Mouse (Mus musculus) heart, adult 9 months (tissue): ENCODE measurements around the gene Bcl7c.
"Not testable (repeated sequence)": the region's sequence is repeated elsewhere in the genome, so short reads cannot be mapped to it uniquely, and the experiment has no call there.

Experiments used
- DNase-seq, 2 experiments: peaks; one replicate each; pipeline ENCODE4 v3.0.0; 2022; ENCODE audit warnings: low spot score in 2 of 2

Bcl7c gene

DNA sequence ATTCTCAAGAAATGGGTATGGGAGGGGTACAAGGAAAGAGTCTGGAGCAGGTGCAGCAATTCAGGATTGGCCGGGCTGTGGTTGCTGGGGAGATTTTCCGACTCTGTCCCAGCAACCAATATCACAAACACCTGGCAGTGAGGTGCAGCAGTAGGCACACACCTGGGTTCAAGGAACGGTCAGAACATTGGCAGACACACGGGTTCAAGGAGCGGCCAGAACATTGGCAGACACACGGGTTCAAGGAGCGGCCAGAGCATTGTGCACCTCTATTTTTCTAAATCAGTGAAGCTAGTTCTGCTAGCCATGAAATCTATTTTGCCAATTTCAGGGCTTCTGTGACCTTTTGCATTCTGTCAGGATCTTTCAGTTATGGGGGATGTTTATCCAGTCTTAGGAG is 61.2 kb downstream of the Bcl7c start:
- DNase-seq: not testable (repeated sequence)

- DNase-seq: no peak
Observed at GRCm38 (mm10) chr7:127646363-127646762, 62.4 kb downstream of the Bcl7c start.

DNA sequence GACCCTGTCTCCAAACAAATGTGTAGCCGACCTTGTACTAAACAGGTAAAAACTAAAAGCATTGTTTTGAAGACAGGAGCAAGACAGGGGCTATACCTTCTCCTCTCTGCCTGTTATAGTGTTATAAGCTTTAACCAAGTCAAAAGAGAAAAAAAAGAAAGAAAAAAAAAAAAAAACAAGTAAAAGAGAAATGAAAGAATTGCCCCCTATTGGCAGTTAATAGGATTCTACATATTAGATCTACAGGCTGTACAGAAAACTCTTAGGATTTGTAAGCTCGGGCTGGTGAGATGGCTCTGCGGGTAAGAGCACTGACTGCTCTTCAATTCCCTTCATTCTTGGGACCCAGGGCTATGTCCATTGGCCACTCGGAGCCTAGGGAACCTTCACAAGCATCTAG is 66.5 kb downstream of the Bcl7c start:
- DNase-seq: no peak

DNA sequence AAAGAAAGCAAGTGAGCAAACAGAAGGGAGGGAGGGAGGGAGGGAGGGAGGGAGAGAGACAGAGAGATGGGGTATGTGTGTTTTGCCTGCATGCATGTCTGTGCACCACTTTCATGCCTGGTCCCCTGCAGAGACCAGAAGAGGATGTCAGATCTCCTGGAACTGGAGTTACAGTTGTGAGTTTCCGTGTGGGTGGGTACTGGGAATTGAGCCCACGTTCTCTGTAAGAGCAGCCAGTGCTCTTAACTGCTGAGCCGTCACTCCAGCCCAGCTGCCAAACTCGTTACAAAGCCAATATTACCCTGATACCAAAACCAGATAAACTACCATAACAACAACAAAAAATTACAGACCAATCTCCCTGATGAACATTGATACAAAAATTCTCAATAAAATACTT is 67.5 kb downstream of the Bcl7c start:
- peak in 1 of 2 experiments; percentile 16 for DNase-seq

- peak; percentile 63 to 69 for DNase-seq
Observed at GRCm38 (mm10) chr7:127636963-127637362, 71.8 kb downstream of the Bcl7c start.

- no peak for DNase-seq
Observed at GRCm38 (mm10) chr7:127631416-127631815, 77.3 kb downstream of the Bcl7c start.

DNA sequence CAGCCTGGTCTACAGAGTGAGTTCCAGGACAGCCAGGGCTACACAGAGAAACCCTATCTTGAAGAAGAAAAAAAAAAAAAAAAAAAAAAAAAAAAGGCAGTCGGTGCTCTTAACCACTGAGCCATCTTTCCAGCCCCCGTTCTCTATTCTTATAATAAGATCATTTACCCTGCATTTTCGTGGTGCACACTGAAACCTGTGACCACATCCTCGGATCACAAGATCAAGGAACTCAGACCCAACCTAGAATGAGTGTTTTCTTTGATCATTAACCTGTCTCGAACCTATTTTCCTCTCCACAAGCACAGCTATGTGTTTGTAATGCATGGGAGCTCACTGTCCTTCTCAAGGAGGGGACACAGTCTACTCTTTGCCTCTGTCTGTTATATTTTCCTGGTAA is 80.1 kb downstream of the Bcl7c start:
- DNase-seq: no peak

GRCm38 (mm10) chr7:127626471-127626870 is 82.3 kb downstream of the Bcl7c start:
- DNase-seq: no peak

GRCm38 (mm10) chr7:127626039-127626438 is 82.7 kb downstream of the Bcl7c start:
- no peak for DNase-seq

DNA sequence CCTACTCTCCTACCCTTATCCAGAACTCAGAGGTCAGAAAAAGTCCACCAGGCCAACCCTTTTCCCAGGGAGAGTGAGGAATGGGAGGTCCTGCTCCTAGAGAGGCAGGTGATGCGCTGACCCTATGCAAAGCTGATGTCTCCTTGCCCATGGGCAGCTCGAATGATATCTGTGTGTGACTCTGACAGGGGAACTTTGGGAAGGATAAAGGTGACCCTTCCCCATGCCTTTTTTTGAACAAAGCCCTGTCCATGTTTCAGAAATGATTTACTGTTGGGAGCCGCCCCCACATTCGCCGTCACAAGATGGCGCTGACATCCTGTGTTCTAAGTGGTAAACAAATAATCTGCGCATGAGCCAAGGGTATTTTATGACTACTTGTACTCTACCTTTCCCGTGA is 90.3 kb downstream of the Bcl7c start:
- not testable (repeated sequence) for DNase-seq

DNA sequence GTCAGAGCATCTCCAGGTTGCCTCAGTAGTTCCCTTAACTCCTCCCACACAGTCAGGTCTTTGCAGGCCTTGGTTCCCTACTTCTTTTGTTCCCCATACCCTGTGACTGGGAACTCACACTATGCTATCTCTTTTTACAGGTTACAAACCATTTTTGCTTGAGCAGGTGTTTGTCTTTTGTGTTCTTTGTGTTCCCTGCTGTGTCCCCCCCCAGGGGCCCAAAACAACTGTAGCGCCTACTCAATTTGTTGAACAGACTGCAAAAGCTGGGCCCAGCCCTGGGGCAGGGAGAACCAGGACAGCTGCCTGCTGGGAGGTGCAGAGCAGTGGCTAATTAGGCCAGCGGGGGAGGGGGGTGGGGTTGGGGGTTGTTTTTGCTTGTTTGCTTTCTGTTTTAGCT is 90.8 kb downstream of the Bcl7c start:
- no peak for DNase-seq

GRCm38 (mm10) chr7:127616881-127617280 is 91.9 kb downstream of the Bcl7c start:
- DNase-seq: no peak

DNA sequence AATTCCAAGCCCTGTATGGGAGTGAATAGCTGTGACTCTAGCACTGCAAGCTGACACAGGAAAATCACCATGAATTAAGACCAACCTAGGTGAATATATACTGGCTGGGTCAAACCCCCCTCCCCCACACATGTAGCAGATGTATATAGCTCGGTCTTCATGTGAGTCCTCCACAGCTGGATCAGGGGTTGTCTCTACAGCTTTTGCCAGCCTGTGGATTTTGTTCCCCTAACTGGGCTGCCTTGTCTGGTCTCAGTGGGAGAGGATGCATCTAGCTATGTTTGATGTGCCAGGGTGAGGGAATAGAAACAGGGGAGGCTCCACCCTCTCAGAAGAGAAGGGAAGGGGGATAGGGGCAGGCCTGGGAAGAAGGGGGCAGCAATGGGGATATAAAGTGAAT is 92.4 kb downstream of the Bcl7c start:
- DNase-seq: no peak

- DNase-seq: peak; percentile 83 to 84
Observed at GRCm38 (mm10) chr7:127614891-127615843, 93.6 kb downstream of the Bcl7c start, which contains the start of gene Zfp629. Gene Zfp629 (minus strand): TSS chr7:127615797.

GRCm38 (mm10) chr7:127614511-127614890 is 94.2 kb downstream of the Bcl7c start:
- DNase-seq: peak; percentile 44 to 47

DNA sequence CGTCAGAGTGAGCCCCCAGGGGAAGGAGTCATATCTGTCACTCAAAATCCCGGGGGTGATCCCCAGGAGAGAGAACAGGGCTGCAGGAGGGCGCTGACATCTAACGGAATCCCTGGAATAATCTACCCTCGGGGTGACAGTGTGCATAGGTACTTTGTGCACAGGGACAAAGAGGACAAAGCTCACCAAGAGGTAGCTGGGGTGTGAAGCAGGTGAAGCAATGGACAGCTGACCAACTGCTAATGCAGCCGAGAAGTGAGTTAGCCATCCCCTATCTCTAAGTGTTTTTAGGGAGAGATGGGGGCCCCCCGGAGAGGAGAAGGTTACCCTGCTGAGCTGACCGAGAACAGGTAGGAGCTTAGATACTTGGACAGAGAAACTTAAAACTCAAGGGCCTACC is 94.6 kb downstream of the Bcl7c start:
- DNase-seq: no peak

- peak in 1 of 2 experiments; percentile 17 for DNase-seq
Observed at GRCm38 (mm10) chr7:127613501-127613900, 95.2 kb downstream of the Bcl7c start.

DNA sequence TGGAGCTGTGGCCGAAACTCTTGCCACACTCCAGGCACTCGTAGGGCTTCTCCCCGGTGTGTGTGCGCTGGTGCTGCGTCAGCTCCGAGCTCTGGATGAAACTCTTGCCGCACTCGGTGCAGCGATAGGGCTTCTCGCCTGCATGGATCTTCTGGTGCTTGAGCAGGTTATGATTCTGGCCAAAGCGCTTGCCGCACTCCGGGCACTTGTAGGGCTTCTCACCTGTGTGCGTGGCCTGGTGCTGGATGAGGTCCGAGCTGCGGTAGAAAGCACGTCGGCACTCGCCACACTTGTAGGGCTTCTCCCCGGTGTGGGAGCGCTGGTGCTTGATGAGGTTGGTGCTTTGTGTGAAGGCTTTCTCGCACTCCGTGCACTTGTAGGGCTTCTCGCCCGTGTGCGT is 97.2 kb downstream of the Bcl7c start:
- DNase-seq: no peak
